Mouse (Mus musculus) midbrain, embryonic 12.5 days (tissue): ENCODE results near the gene Olfr704. TPM values are rescaled to one million over a fixed set of nuclear protein-coding genes. Genes with fewer than 3 reads are reported as not detected.
"Not testable (repeated sequence)": the region's sequence is repeated elsewhere in the genome, so short reads cannot be mapped to it uniquely, and the experiment has no call there.

Experiments used
- ATAC-seq: fragments of 200-750 bp; cut with Nextera tagmentation; 2 replicates; pipeline ENCODE4 v1.8.0; 2017; ENCODE audit warnings: low read depth, moderate TSS enrichment, moderate library complexity; ENCODE audit not compliant: low FRiP score
- H3K27ac ChIP-seq: fragments of 300-500 bp; sonication (generic); replicated peaks from 2 replicates; pipeline ENCODE4 v1.5.1; 2016; ENCODE audit warnings: mild to moderate bottlenecking
- H3K27me3 ChIP-seq: fragments of 300-500 bp; sonication (generic); 2 replicates; pipeline ENCODE4 v1.6.1; 2016; ENCODE audit warnings: mild to moderate bottlenecking
- H3K36me3 ChIP-seq: fragments of 300-500 bp; sonication (generic); 2 replicates; pipeline ENCODE4 v1.6.1; 2016
- H3K4me1 ChIP-seq: fragments of 300-500 bp; sonication (generic); 2 replicates; pipeline ENCODE4 v1.6.1; 2016
- H3K4me2 ChIP-seq: fragments of 300-500 bp; sonication (generic); replicated peaks from 2 replicates; pipeline ENCODE4 v1.6.1; 2016; ENCODE audit warnings: mild to moderate bottlenecking, moderate library complexity
- H3K4me3 ChIP-seq: fragments of 300-500 bp; sonication (generic); 2 replicates; pipeline ENCODE4 v1.5.1; 2016; ENCODE audit warnings: mild to moderate bottlenecking
- H3K9ac ChIP-seq: fragments of 300-500 bp; sonication (generic); replicated peaks from 2 replicates; pipeline ENCODE4 v1.6.1; 2016; ENCODE audit warnings: mild to moderate bottlenecking, moderate library complexity
- H3K9me3 ChIP-seq: fragments of 300-500 bp; sonication (generic); 2 replicates; pipeline ENCODE4 v1.6.1; 2016; ENCODE audit warnings: mild to moderate bottlenecking
- WGBS: fragments of 180-500 bp; shearing (Covaris S2); methylation state at CpG from one replicate; pipeline ENCODE4 v1.1.7; 2016; 5-methylcytosine and 5-hydroxymethylcytosine counted together
- polyA plus RNA-seq: library from polyadenylated mRNA; unstranded; fragments of >200 nt; fragmentation: Nextera tagmentation; extraction: Ambion mirVana; gene quantifications from 2 replicates; pipeline ENCODE4 v1.2.1, GENCODE M21; 2016

The Olfr704 gene
- polyA plus RNA-seq, result not detected in 2 replicates

- Histone ChIP-seq H3K4me2 (no peak within 1 kb of the TSS), H3K4me3 (no peak within 1 kb of the TSS), H3K36me3 (no peaks in the 10 kb centered on the region), H3K9me3 (no peaks in the 10 kb centered on the region), H3K27ac (no peak within 1 kb of the TSS), H3K9ac (no peak within 1 kb of the TSS), H3K4me1 (no peaks in the 10 kb centered on the region), H3K27me3 (no peaks in the 10 kb centered on the region)
- ATAC-seq, result no peak
Measured at GRCm38 (mm10) chr7:106862885-106863284, at the start of gene Olfr704. Gene Olfr704, plus strand, starts transcription at chr7:106863185.

GRCm38 (mm10) chr7:106813829-106814228 is 49.2 kb upstream of the Olfr704 start, which contains the start of gene Olfr701:
Gene Olfr701, plus strand, starts transcription at chr7:106814129.
- 77% methylated on average over 2 of the region's 2 CpGs for WGBS
- no peaks in the 10 kb centered on the region for H3K4me1 ChIP-seq
- H3K4me3 ChIP-seq, result no peak within 1 kb of the TSS
- no peak within 1 kb of the TSS for H3K9ac ChIP-seq
- H3K27me3 ChIP-seq, result no peaks in the 10 kb centered on the region
- H3K27ac ChIP-seq, result no peak within 1 kb of the TSS
- no peaks in the 10 kb centered on the region for H3K36me3 ChIP-seq
- no peak within 1 kb of the TSS for H3K4me2 ChIP-seq
- ATAC-seq, result no peak
- no peaks in the 10 kb centered on the region for H3K9me3 ChIP-seq

- no peak for ATAC-seq
- Histone ChIP-seq H3K27me3 (no peaks in the 10 kb centered on the region), H3K4me1 (no peaks in the 10 kb centered on the region), H3K9me3 (no peaks in the 10 kb centered on the region), H3K4me2 (no peak overlapping the region), H3K9ac (no peak overlapping the region), H3K4me3 (no peak overlapping the region), H3K27ac (no peak overlapping the region), H3K36me3 (no peaks in the 10 kb centered on the region)
- WGBS, result 74% methylated on average over 2 of the region's 2 CpGs
Measured at GRCm38 (mm10) chr7:106815775-106816174, 47.2 kb upstream of the Olfr704 start.

- H3K4me1 ChIP-seq, result no peaks in the 10 kb centered on the region
- no peaks in the 10 kb centered on the region for H3K36me3 ChIP-seq
- H3K9me3 ChIP-seq, result no peaks in the 10 kb centered on the region
- no peak for ATAC-seq
- H3K4me3 ChIP-seq, result no peak overlapping the region
- H3K27me3 ChIP-seq, result no peaks in the 10 kb centered on the region
- no peak overlapping the region for H3K27ac ChIP-seq
- no peak overlapping the region for H3K4me2 ChIP-seq
- H3K9ac ChIP-seq, result no peak overlapping the region
Measured at GRCm38 (mm10) chr7:106818414-106818813, 44.6 kb upstream of the Olfr704 start.

- H3K4me3 ChIP-seq, result no peak within 1 kb of the TSS
- H3K4me2 ChIP-seq, result no peak within 1 kb of the TSS
- H3K4me1 ChIP-seq, result no peaks in the 10 kb centered on the region
- ATAC-seq, result no peak
- no peak within 1 kb of the TSS for H3K9ac ChIP-seq
- H3K27me3 ChIP-seq, result no peaks in the 10 kb centered on the region
- no peaks in the 10 kb centered on the region for H3K9me3 ChIP-seq
- H3K36me3 ChIP-seq, result no peaks in the 10 kb centered on the region
- H3K27ac ChIP-seq, result no peak within 1 kb of the TSS
Measured at GRCm38 (mm10) chr7:106833793-106834192, 29.2 kb upstream of the Olfr704 start, which contains the start of gene Olfr702. Gene Olfr702, minus strand, starts transcription at chr7:106833893.

GRCm38 (mm10) chr7:106843060-106843459 is 19.9 kb upstream of the Olfr704 start, which contains the start of gene Olfr703:
Gene Olfr703, plus strand, starts transcription at chr7:106843360.
- no peak for ATAC-seq
- H3K27me3 ChIP-seq, result no peaks in the 10 kb centered on the region
- H3K9ac ChIP-seq, result no peak within 1 kb of the TSS
- 80% methylated on average over 2 of the region's 2 CpGs for WGBS
- no peak within 1 kb of the TSS for H3K4me2 ChIP-seq
- no peaks in the 10 kb centered on the region for H3K36me3 ChIP-seq
- H3K4me1 ChIP-seq, result no peaks in the 10 kb centered on the region
- H3K9me3 ChIP-seq, result no peaks in the 10 kb centered on the region
- H3K4me3 ChIP-seq, result no peak within 1 kb of the TSS
- H3K27ac ChIP-seq, result no peak within 1 kb of the TSS

GRCm38 (mm10) chr7:106876791-106877190 is 13.8 kb downstream of the Olfr704 start, which contains the start of gene Olfr705:
Gene Olfr705, minus strand, starts transcription at chr7:106876891.
- Histone ChIP-seq H3K27ac (no peak within 1 kb of the TSS), H3K4me2 (no peak within 1 kb of the TSS), H3K9ac (no peak within 1 kb of the TSS), H3K9me3 (no peaks in the 10 kb centered on the region), H3K4me1 (no peaks in the 10 kb centered on the region), H3K36me3 (no peaks in the 10 kb centered on the region), H3K4me3 (no peak within 1 kb of the TSS), H3K27me3 (no peaks in the 10 kb centered on the region)
- WGBS, result 77% methylated on average over 3 of the region's 3 CpGs
- no peak for ATAC-seq

GRCm38 (mm10) chr7:106888062-106888461 is 25.1 kb downstream of the Olfr704 start, which contains the start of gene Olfr706:
Gene Olfr706, minus strand, starts transcription at chr7:106888162.
- no peaks in the 10 kb centered on the region for H3K27me3 ChIP-seq
- H3K4me3 ChIP-seq, result no peak within 1 kb of the TSS
- ATAC-seq, result no peak
- no peaks in the 10 kb centered on the region for H3K36me3 ChIP-seq
- H3K4me2 ChIP-seq, result no peak within 1 kb of the TSS
- no peaks in the 10 kb centered on the region for H3K4me1 ChIP-seq
- H3K9me3 ChIP-seq, result no peaks in the 10 kb centered on the region
- H3K27ac ChIP-seq, result no peak within 1 kb of the TSS
- no peak within 1 kb of the TSS for H3K9ac ChIP-seq
- WGBS, result 86% methylated on average over 2 of the region's 2 CpGs

- H3K9me3 ChIP-seq, H3K27ac ChIP-seq, H3K4me3 ChIP-seq, H3K9ac ChIP-seq, H3K27me3 ChIP-seq, H3K36me3 ChIP-seq, H3K4me2 ChIP-seq, ATAC-seq, H3K4me1 ChIP-seq: not testable (repeated sequence)
- 85% methylated on average over 3 of the region's 3 CpGs for WGBS
Measured at GRCm38 (mm10) chr7:106901141-106901540, 38.2 kb downstream of the Olfr704 start, which contains the start of gene Olfr707. Gene Olfr707, minus strand, starts transcription at chr7:106901241.

- no peaks in the 10 kb centered on the region for H3K27me3 ChIP-seq
- no peak within 1 kb of the TSS for H3K4me3 ChIP-seq
- H3K27ac ChIP-seq, result no peak within 1 kb of the TSS
- no peak within 1 kb of the TSS for H3K4me2 ChIP-seq
- no peaks in the 10 kb centered on the region for H3K9me3 ChIP-seq
- ATAC-seq, result no peak
- no peaks in the 10 kb centered on the region for H3K36me3 ChIP-seq
- no peak within 1 kb of the TSS for H3K9ac ChIP-seq
- 58% methylated on average over 2 of the region's 2 CpGs for WGBS
- no peaks in the 10 kb centered on the region for H3K4me1 ChIP-seq
Measured at GRCm38 (mm10) chr7:106907676-106908075, 44.7 kb downstream of the Olfr704 start, which contains the start of gene Olfr1532-ps1. Gene Olfr1532-ps1, plus strand, starts transcription at chr7:106908001.

Other genes starting within 250 kb of the Olfr704 start
- gene Olfr693, start 182.6 kb upstream of the Olfr704 start, polyA plus RNA-seq, result not detected in 2 replicates
- not detected in 2 replicates for gene Olfr694, start 171.4 kb upstream of the Olfr704 start, polyA plus RNA-seq
- gene Olfr695, start 146.8 kb upstream of the Olfr704 start, polyA plus RNA-seq, result not detected in 2 replicates
- gene Olfr697, start 120.7 kb upstream of the Olfr704 start, polyA plus RNA-seq, result not detected in 2 replicates
- gene Olfr698, start 107.8 kb upstream of the Olfr704 start, polyA plus RNA-seq, result not detected in 2 replicates
- not detected in 2 replicates for gene Olfr699, start 70.0 kb upstream of the Olfr704 start, polyA plus RNA-seq
- not detected in 2 replicates for gene Olfr700, start 54.4 kb upstream of the Olfr704 start, polyA plus RNA-seq
- not detected in 2 replicates for gene Olfr701, start 49.1 kb upstream of the Olfr704 start, polyA plus RNA-seq
- gene Olfr702, start 29.3 kb upstream of the Olfr704 start, polyA plus RNA-seq, result not detected in 2 replicates
- gene Olfr703, start 19.8 kb upstream of the Olfr704 start, polyA plus RNA-seq, result not detected in 2 replicates
- not detected in 2 replicates for gene Olfr705, start 13.7 kb downstream of the Olfr704 start, polyA plus RNA-seq
- not detected in 2 replicates for gene Olfr706, start 25.0 kb downstream of the Olfr704 start, polyA plus RNA-seq
- gene Olfr707, start 38.1 kb downstream of the Olfr704 start, polyA plus RNA-seq, result not detected in 2 replicates
- not detected in 2 replicates for gene Olfr1532-ps1, start 44.8 kb downstream of the Olfr704 start, polyA plus RNA-seq
- gene Olfr709-ps1, start 69.0 kb downstream of the Olfr704 start, polyA plus RNA-seq, result not detected in 2 replicates
- gene Olfr710, start 85.1 kb downstream of the Olfr704 start, polyA plus RNA-seq, result not detected in 2 replicates
- gene Olfr6, start 100.8 kb downstream of the Olfr704 start, polyA plus RNA-seq, result not detected in 2 replicates
- gene Olfr711, start 112.3 kb downstream of the Olfr704 start, polyA plus RNA-seq, result not detected in 2 replicates
- not detected in 2 replicates for gene Olfr2, start 142.9 kb downstream of the Olfr704 start, polyA plus RNA-seq
- gene Olfr713, start 168.0 kb downstream of the Olfr704 start, polyA plus RNA-seq, result not detected in 2 replicates
- gene Olfr714, start 207.8 kb downstream of the Olfr704 start, polyA plus RNA-seq, result not detected in 2 replicates
- not detected in 2 replicates for gene Olfr17, start 230.0 kb downstream of the Olfr704 start, polyA plus RNA-seq
- not detected in 2 replicates for gene Olfr715b, start 247.2 kb downstream of the Olfr704 start, polyA plus RNA-seq